Mouse (Mus musculus): ENCODE measurements around the gene Sertad2.

DNA sequence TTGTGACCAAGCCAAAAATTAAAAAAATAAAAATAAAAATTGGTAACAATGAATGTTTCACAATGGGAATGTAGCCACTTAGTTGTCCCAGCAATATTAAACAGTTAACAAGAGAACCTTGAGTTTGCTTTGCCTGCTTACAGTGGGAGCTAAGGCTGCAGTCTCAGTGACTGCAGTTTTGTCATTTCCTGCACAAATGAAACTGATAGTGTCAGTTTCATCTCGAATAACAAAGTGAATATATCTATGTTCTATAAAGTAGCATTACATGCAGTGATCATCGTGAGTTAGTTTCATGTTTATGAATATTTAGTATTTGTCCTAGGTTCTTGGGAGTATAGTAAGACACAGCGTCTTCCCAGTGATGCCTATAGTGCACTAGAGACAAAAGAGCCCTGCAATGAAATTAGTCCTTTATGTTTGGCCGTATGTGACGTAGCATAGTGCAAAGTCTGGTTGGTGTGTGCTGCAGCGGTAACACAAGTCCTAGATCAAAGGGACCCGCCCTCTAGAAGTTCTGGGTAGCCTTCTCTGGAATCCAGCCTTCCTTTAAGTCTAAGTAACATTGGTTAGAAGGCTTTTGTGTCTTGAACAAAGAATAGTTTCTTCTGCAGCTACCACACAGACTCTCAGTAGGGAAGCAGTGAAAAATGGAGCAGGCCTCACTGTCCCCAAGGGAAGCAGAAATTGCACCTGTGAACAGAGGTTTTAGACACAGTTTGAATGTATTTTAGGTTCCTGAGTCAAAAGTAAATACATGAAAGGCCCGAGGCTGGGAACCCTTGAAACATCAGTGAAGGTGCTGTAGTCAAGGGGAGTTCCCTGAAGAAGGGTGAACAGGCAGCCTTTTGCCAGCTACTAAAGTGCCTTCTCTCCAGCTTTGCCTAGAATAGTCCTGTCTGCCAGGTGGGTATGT, 10.0 kb downstream of the Sertad2 start:
- TF ChIP-seq CTCF (IDR thresholded peaks at IDR 0.05) (no peak), EP300 (IDR thresholded peaks at IDR 0.05; ENCODE audit: insufficient read depth, low read depth, low read length) (no peak), POLR2A (IDR thresholded peaks at IDR 0.05; ENCODE audit: insufficient read depth, low read depth, low read length) (no peak)
